Mouse (Mus musculus) MEL (cell line): Measurements from ENCODE around the gene Rad17. TPM values are rescaled to one million over a fixed set of nuclear protein-coding genes. Genes with fewer than 3 reads are reported as not detected.

ENCODE experiments used
- DNase-seq: peaks from one replicate; pipeline ENCODE4 v3.0.0; 2011; ENCODE audit warnings: low read depth, low spot score
- H3K27ac ChIP-seq: 2 replicates; pipeline ENCODE4 v1.5.1; 2012; ENCODE audit warnings: low read depth, mild to moderate bottlenecking, control low read depth, low read length, moderate library complexity; ENCODE audit not compliant: control insufficient read depth
- H3K27me3 ChIP-seq, 2 experiments: fragments of 150-350 bp in 1 of 2; sonication (generic) in 1 of 2; 2 replicates each; pipeline ENCODE4 v1.6.1; 2012; ENCODE audit warnings: low read length in 2 of 2, mild to moderate bottlenecking in 2 of 2, improper control_type of control experiment in 1 of 2, moderate library complexity in 1 of 2; ENCODE audit not compliant: insufficient read depth in 2 of 2, control insufficient read depth in 1 of 2
- H3K36me3 ChIP-seq, 2 experiments: 2 replicates each; pipeline ENCODE4 v1.6.1; 2012 to 2014; ENCODE audit warnings: low read length in 2 of 2, improper control_type of control experiment in 1 of 2, inconsistent platforms in 1 of 2, mild to moderate bottlenecking in 1 of 2; ENCODE audit not compliant: insufficient read depth in 2 of 2, control insufficient read depth in 1 of 2
- H3K4me1 ChIP-seq, 2 experiments: fragments of 150-350 bp in 1 of 2; sonication (generic) in 1 of 2; 2 replicates each; pipeline ENCODE4 v1.6.1; 2012; ENCODE audit warnings: low read length in 2 of 2, improper control_type of control experiment in 1 of 2, mild to moderate bottlenecking in 1 of 2; ENCODE audit not compliant: insufficient read depth in 2 of 2, control insufficient read depth in 1 of 2
- H3K4me3 ChIP-seq, 2 experiments: fragments of 150-350 bp in 1 of 2; sonication (generic) in 1 of 2; 2 replicates each; pipeline ENCODE4 v1.5.1; 2012; ENCODE audit warnings: low read depth in 2 of 2, low read length in 2 of 2, mild to moderate bottlenecking in 2 of 2, moderate library complexity in 2 of 2, control low read depth in 1 of 2, improper control_type of control experiment in 1 of 2; ENCODE audit not compliant: control insufficient read depth in 1 of 2, insufficient read depth in 1 of 2
- H3K79me2 ChIP-seq: 2 replicates; pipeline ENCODE4 v1.6.1; 2012; ENCODE audit warnings: mild to moderate bottlenecking, low read length, moderate library complexity; ENCODE audit not compliant: control insufficient read depth, poor library complexity, insufficient read depth
- H3K9ac ChIP-seq: 2 replicates; pipeline ENCODE4 v1.6.1; 2012; ENCODE audit warnings: low read depth, mild to moderate bottlenecking, control low read depth, low read length, moderate library complexity; ENCODE audit not compliant: control insufficient read depth, poor library complexity, severe bottlenecking
- H3K9me3 ChIP-seq: fragments of 150-350 bp; sonication (generic); replicated peaks from 2 replicates; pipeline ENCODE4 v1.6.1; 2012; ENCODE audit warnings: mild to moderate bottlenecking, low read length, improper control_type of control experiment, moderate library complexity; ENCODE audit not compliant: insufficient read depth
- CHD1 ChIP-seq: IDR thresholded peaks from 2 replicates; pipeline ENCODE4 v1.6.1; 2012; ENCODE audit warnings: low read depth, mild to moderate bottlenecking, inconsistent platforms, low read length, improper control_type of control experiment
- CHD2 ChIP-seq: IDR thresholded peaks from 2 replicates; pipeline ENCODE4 v1.6.1; 2011; ENCODE audit warnings: low read length, improper control_type of control experiment
- CTCF ChIP-seq, 3 experiments: IDR thresholded peaks in 2 of 3; conservative IDR thresholded peaks in 1 of 3; 2 replicates each; pipeline ENCODE4 v1.5.1; 2011 to 2012; ENCODE audit warnings: low read length in 3 of 3, low read depth in 2 of 3, mild to moderate bottlenecking in 2 of 3, improper control_type of control experiment in 1 of 3, inconsistent platforms in 1 of 3, mixed read lengths in 1 of 3, moderate library complexity in 1 of 3; ENCODE audit not compliant: control insufficient read depth in 1 of 3, insufficient read depth in 1 of 3, poor library complexity in 1 of 3, severe bottlenecking in 1 of 3
- EP300 ChIP-seq, 2 experiments: IDR thresholded peaks; 2 replicates each; pipeline ENCODE4 v1.6.1; 2011; ENCODE audit warnings: improper control_type of control experiment in 2 of 2, low read length in 2 of 2, low read depth in 1 of 2, mild to moderate bottlenecking in 1 of 2
- ETS1 ChIP-seq: IDR thresholded peaks from 2 replicates; pipeline ENCODE4 v1.6.1; 2012; ENCODE audit warnings: low read depth, mild to moderate bottlenecking, inconsistent platforms, low read length, improper control_type of control experiment, moderate library complexity
- GATA1 ChIP-seq: IDR thresholded peaks from 2 replicates; pipeline ENCODE4 v1.6.1; 2011; ENCODE audit warnings: low read depth, low read length, improper control_type of control experiment
- HCFC1 ChIP-seq: IDR thresholded peaks from 2 replicates; pipeline ENCODE4 v1.6.1; 2012; ENCODE audit warnings: low read depth, mild to moderate bottlenecking, inconsistent platforms, low read length, improper control_type of control experiment, moderate library complexity
- KAT2A ChIP-seq: conservative IDR thresholded peaks from 2 replicates; pipeline ENCODE4 v1.6.1; 2012; ENCODE audit warnings: low read depth, low read length, improper control_type of control experiment, inconsistent platforms
- MAFK ChIP-seq: IDR thresholded peaks from 2 replicates; pipeline ENCODE4 v1.6.1; 2011; ENCODE audit warnings: low read depth, mild to moderate bottlenecking, low read length, improper control_type of control experiment, borderline replicate concordance
- MAX ChIP-seq: IDR thresholded peaks from 2 replicates; pipeline ENCODE4 v1.6.1; 2011; ENCODE audit warnings: low read length, improper control_type of control experiment
- MAZ ChIP-seq: IDR thresholded peaks from 2 replicates; pipeline ENCODE4 v1.6.1; 2012; ENCODE audit warnings: low read depth, mild to moderate bottlenecking, inconsistent platforms, low read length, improper control_type of control experiment
- MEF2A ChIP-seq: IDR thresholded peaks from 2 replicates; pipeline ENCODE4 v1.6.1; 2014; ENCODE audit warnings: low read depth, mild to moderate bottlenecking, inconsistent platforms, low read length, improper control_type of control experiment; ENCODE audit not compliant: poor library complexity, insufficient replicate concordance, severe bottlenecking; ENCODE audit errors: extremely low read depth
- MYB ChIP-seq: IDR thresholded peaks from 2 replicates; pipeline ENCODE4 v1.6.1; 2011; ENCODE audit warnings: mild to moderate bottlenecking, low read depth, low read length, improper control_type of control experiment
- POLR2A ChIP-seq, 2 experiments: IDR thresholded peaks; 2 replicates each; pipeline ENCODE4 v1.6.1; 2011 to 2012; ENCODE audit warnings: low read length in 2 of 2, mild to moderate bottlenecking in 2 of 2, control low read depth in 1 of 2, improper control_type of control experiment in 1 of 2, low read depth in 1 of 2, moderate library complexity in 1 of 2; ENCODE audit not compliant: control insufficient read depth in 1 of 2, insufficient read depth in 1 of 2, poor library complexity in 1 of 2
- POLR2AphosphoS2 ChIP-seq: IDR thresholded peaks from 2 replicates; pipeline ENCODE4 v1.6.1; 2011; ENCODE audit warnings: low read length, improper control_type of control experiment
- POLR2AphosphoS5 ChIP-seq: IDR thresholded peaks from 2 replicates; pipeline ENCODE4 v1.6.1; 2012; ENCODE audit warnings: low read depth, borderline replicate concordance, mild to moderate bottlenecking, inconsistent platforms, low read length, moderate library complexity, mixed read lengths
- RAD21 ChIP-seq: IDR thresholded peaks from 2 replicates; pipeline ENCODE4 v1.6.1; 2011; ENCODE audit warnings: mild to moderate bottlenecking, low read depth, low read length, improper control_type of control experiment
- SIN3A ChIP-seq: IDR thresholded peaks from 2 replicates; pipeline ENCODE4 v1.6.1; 2012; ENCODE audit warnings: low read length, improper control_type of control experiment, inconsistent platforms
- SMC3 ChIP-seq: IDR thresholded peaks from 2 replicates; pipeline ENCODE4 v1.6.1; 2011; ENCODE audit warnings: low read depth, low read length, improper control_type of control experiment
- TAL1 ChIP-seq: IDR thresholded peaks from 2 replicates; pipeline ENCODE4 v1.6.1; 2012; ENCODE audit warnings: mild to moderate bottlenecking, inconsistent platforms, low read length, moderate library complexity, mixed read lengths
- TBP ChIP-seq: IDR thresholded peaks from 2 replicates; pipeline ENCODE4 v1.8.0; 2011; ENCODE audit warnings: low read depth, low read length, improper control_type of control experiment
- UBTF ChIP-seq: IDR thresholded peaks from 2 replicates; pipeline ENCODE4 v1.6.1; 2012; ENCODE audit warnings: low read depth, mild to moderate bottlenecking, inconsistent platforms, low read length, improper control_type of control experiment, moderate library complexity, borderline replicate concordance; ENCODE audit not compliant: insufficient read depth
- USF1 ChIP-seq: IDR thresholded peaks from 2 replicates; pipeline ENCODE4 v1.6.1; 2014; ENCODE audit warnings: low read depth, mild to moderate bottlenecking, inconsistent platforms, low read length, improper control_type of control experiment, moderate library complexity
- USF2 ChIP-seq, 2 experiments: IDR thresholded peaks; 2 replicates each; pipeline ENCODE4 v1.6.1; 2011 to 2012; ENCODE audit warnings: improper control_type of control experiment in 2 of 2, low read length in 2 of 2, borderline replicate concordance in 1 of 2, inconsistent platforms in 1 of 2, low read depth in 1 of 2, mild to moderate bottlenecking in 1 of 2; ENCODE audit not compliant: insufficient read depth in 1 of 2
- ZC3H11A ChIP-seq: IDR thresholded peaks from 2 replicates; pipeline ENCODE4 v1.6.1; 2012; ENCODE audit warnings: low read depth, mild to moderate bottlenecking, inconsistent platforms, low read length, improper control_type of control experiment
- ZKSCAN1 ChIP-seq: IDR thresholded peaks from 2 replicates; pipeline ENCODE4 v1.6.1; 2012; ENCODE audit warnings: low read depth, mild to moderate bottlenecking, inconsistent platforms, low read length, improper control_type of control experiment, moderate library complexity
- ZMIZ1 ChIP-seq: IDR thresholded peaks from 2 replicates; pipeline ENCODE4 v1.6.1; 2012; ENCODE audit warnings: low read depth, mild to moderate bottlenecking, inconsistent platforms, low read length, improper control_type of control experiment, moderate library complexity
- ZNF384 ChIP-seq: IDR thresholded peaks from 2 replicates; pipeline ENCODE4 v1.6.1; 2012; ENCODE audit warnings: low read depth, mild to moderate bottlenecking, inconsistent platforms, low read length, improper control_type of control experiment
- polyA plus RNA-seq, 2 experiments: library from polyadenylated mRNA; stranded (reverse) in 1 of 2; unstranded in 1 of 2; fragments of >175 nt in 1 of 2; fragments of >200 nt in 1 of 2; gene quantifications; 2 replicates each; pipeline versions ENCODE4 v1.2.1 to v1.2.4; 2012; ENCODE audit warnings: low replicate concordance in 2 of 2, low read depth in 1 of 2; ENCODE audit not compliant: insufficient read length in 2 of 2, insufficient read depth in 1 of 2, missing spikeins in 1 of 2
- total RNA-seq: library from RNA; depleted of rRNA; stranded (reverse); fragments of 300-350 nt; gene quantifications from 2 replicates; pipeline ENCODE4 v1.2.3, GENCODE M21; 2012

Gene Rad17
- total and polyA plus RNA-seq, 3 experiments: 21.7 to 31.2 TPM; not detected in 1

DNA sequence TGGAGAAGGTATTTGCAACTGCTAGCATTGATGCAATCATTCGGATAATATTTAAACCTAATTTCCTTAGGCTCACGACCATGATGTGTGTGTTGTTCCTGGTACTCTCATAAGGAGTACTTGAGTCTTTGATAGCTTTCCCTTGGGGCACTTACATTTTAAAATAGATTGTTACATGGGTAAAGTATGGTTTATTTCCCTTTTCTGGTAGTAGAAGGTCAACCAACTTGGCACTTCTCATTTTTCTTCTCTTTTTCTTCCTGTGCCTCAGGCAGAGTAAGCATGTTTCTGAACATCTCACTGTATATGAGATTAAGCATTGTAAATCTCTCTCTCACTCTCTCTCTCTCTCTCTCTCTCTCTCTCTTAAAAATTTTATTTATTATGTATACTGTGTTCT, 32.0 kb upstream of the Rad17 start:
- peak; percentile 47 for DNase-seq
- H3K27me3 ChIP-seq: no peaks in the 10 kb centered on the region
- H3K27ac ChIP-seq: no peak overlapping the region
- no peaks in the 10 kb centered on the region; a peak in 1 of 4 replicates for H3K4me1 ChIP-seq
- H3K9ac ChIP-seq: no peak overlapping the region
- no peak overlapping the region for H3K4me3 ChIP-seq
- TF ChIP-seq CHD1 (no peak), CHD2 (no peak), SMC3 (no peak), RAD21 (no peak), CTCF (IDR thresholded peaks at IDR 0.05 in 2 of 3, conservative IDR thresholded peaks at IDR 0.05 in 1 of 3; ENCODE audit: control insufficient read depth in 1 of 3, insufficient read depth in 1 of 3, low read depth in 2 of 3, low read length in 3 of 3, poor library complexity in 1 of 3, severe bottlenecking in 1 of 3) (no peak), MYB (no peak), USF2 (IDR thresholded peaks at IDR 0.05; ENCODE audit: borderline replicate concordance in 1 of 2, insufficient read depth in 1 of 2, low read depth in 1 of 2, low read length in 2 of 2) (no peak), ZKSCAN1 (no peak), MAX (no peak), MAFK (no peak), ZC3H11A (no peak), SIN3A (no peak), POLR2A (IDR thresholded peaks at IDR 0.05; ENCODE audit: control insufficient read depth in 1 of 2, insufficient read depth in 1 of 2, low read depth in 1 of 2, low read length in 2 of 2, poor library complexity in 1 of 2) (no peak)
- no peaks in the 10 kb centered on the region for H3K9me3 ChIP-seq
- peaks cover 0 to 7% of the 10 kb centered on the region in 2 experiments; a peak in 2 of 4 replicates for H3K36me3 ChIP-seq
- no peaks in the 10 kb centered on the region for H3K79me2 ChIP-seq

GRCm38 (mm10) chr13:100681615-100682014, 30.8 kb upstream of the Rad17 start:
- H3K4me1 ChIP-seq: no peaks in the 10 kb centered on the region; a peak in 2 of 4 replicates
- H3K9me3 ChIP-seq: no peaks in the 10 kb centered on the region
- H3K27me3 ChIP-seq: no peaks in the 10 kb centered on the region
- H3K79me2 ChIP-seq: no peaks in the 10 kb centered on the region
- DNase-seq: peak; percentile 67
- H3K36me3 ChIP-seq: peaks cover 0 to 7% of the 10 kb centered on the region in 2 experiments; a peak in 2 of 4 replicates
- H3K4me3 ChIP-seq: peak overlapping the region; percentile 22 to 35
- H3K9ac ChIP-seq: no peak overlapping the region
- 0 out of 2 replicates have a peak overlapping the region, but pooled peaks have one; percentile 27 for H3K27ac ChIP-seq
- TF ChIP-seq ETS1: peak; percentile 23; the same call in 1 of the 2 replicates
- TF ChIP-seq ZMIZ1: no peak
- TF ChIP-seq CHD2: no peak
- TF ChIP-seq KAT2A: no peak
- TF ChIP-seq POLR2A (IDR thresholded peaks at IDR 0.05; ENCODE audit: control insufficient read depth in 1 of 2, insufficient read depth in 1 of 2, low read depth in 1 of 2, low read length in 2 of 2, poor library complexity in 1 of 2): no peak
- peak; percentile 51; the same call in 1 of the 2 replicates for TF ChIP-seq SIN3A
- TF ChIP-seq TAL1: no peak
- no peak for TF ChIP-seq MEF2A
- no peak for TF ChIP-seq CTCF (IDR thresholded peaks at IDR 0.05 in 2 of 3, conservative IDR thresholded peaks at IDR 0.05 in 1 of 3; ENCODE audit: control insufficient read depth in 1 of 3, insufficient read depth in 1 of 3, low read depth in 2 of 3, low read length in 3 of 3, poor library complexity in 1 of 3, severe bottlenecking in 1 of 3)
- TF ChIP-seq EP300 (IDR thresholded peaks at IDR 0.05; ENCODE audit: low read depth in 1 of 2, low read length in 2 of 2): peak; percentile 20 to 23; a peak in 1 of 4 replicates
- peak; percentile 61; the same call in 1 of the 2 replicates for TF ChIP-seq ZNF384
- TF ChIP-seq USF2 (IDR thresholded peaks at IDR 0.05; ENCODE audit: borderline replicate concordance in 1 of 2, insufficient read depth in 1 of 2, low read depth in 1 of 2, low read length in 2 of 2): no peak
- TF ChIP-seq USF1: no peak
- no peak for TF ChIP-seq UBTF
- no peak for TF ChIP-seq SMC3
- TF ChIP-seq MAZ: no peak
- TF ChIP-seq MAFK: no peak
- no peak for TF ChIP-seq POLR2AphosphoS2
- no peak for TF ChIP-seq TBP
- TF ChIP-seq ZKSCAN1: no peak
- no peak for TF ChIP-seq RAD21
- TF ChIP-seq POLR2AphosphoS5: no peak
- TF ChIP-seq MYB: no peak
- TF ChIP-seq GATA1: no peak
- TF ChIP-seq ZC3H11A: no peak
- TF ChIP-seq HCFC1: peak; percentile 29; the same call in 1 of the 2 replicates
